Mouse (Mus musculus): ENCODE measurements around the gene Clstn1.

DNA sequence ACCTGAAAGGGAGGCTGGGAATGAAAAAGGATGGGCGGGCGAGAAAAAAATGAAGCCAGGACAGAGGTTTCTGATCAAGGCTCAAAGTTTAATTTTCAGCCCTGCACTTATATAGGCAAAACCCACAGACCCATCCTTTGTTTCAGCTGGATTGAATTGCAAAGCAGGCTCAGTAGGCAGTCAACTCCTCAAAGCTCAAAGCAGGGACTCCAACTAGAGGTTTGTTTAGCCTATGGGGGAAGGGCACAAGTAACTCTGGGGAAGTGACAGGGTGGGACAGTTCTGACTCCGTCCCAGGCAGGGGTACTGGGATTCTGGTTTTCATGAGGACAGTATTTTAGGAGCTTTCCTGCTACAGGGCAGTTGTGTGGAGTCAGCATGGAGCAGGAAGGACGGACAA is 35.0 kb downstream of the Clstn1 start:
- TF ChIP-seq POLR2A (IDR thresholded peaks at IDR 0.05; ENCODE audit: low read depth, low read length) (no peak), CTCF (IDR thresholded peaks at IDR 0.05; ENCODE audit: borderline replicate concordance, insufficient read depth, low read length) (no peak)

Measured in embryonic fibroblast, embryonic 13.5 days (primary cell).